Mouse (Mus musculus): ENCODE measurements at regions not wholly inside any gene's neighbourhood (a gene's known extent, or its start where the extent isn't known, plus 50 kb on each side); places are given as distances from the start of the nearest gene placed in this dataset.

- no peak for TF ChIP-seq CTCF (IDR thresholded peaks at IDR 0.05; ENCODE audit: low read depth)
- no peak for TF ChIP-seq EP300 (IDR thresholded peaks at IDR 0.05; ENCODE audit: low read depth)
These were observed 265.9 kb upstream of the Isl1 start for GRCm38 (mm10) chr13:116575274-116575957.

All from heart, postnatal 0 days (tissue).